Mouse (Mus musculus) erythroblast, embryonic 14.5 days (primary cell): ENCODE results near the gene Ewsr1. TPM values are rescaled to one million over a fixed set of nuclear protein-coding genes. Genes with fewer than 3 reads are reported as not detected.
A peak's percentile ranks its signal among the peaks of the same experiment; 100 is the strongest.

Source experiments
- H3K27me3 ChIP-seq: 2 replicates; pipeline ENCODE4 v1.6.1; 2012; ENCODE audit warnings: inconsistent platforms; ENCODE audit not compliant: control insufficient read depth
- H3K36me3 ChIP-seq: 2 replicates; pipeline ENCODE4 v1.6.1; 2012; ENCODE audit warnings: mild to moderate bottlenecking, inconsistent platforms; ENCODE audit not compliant: control insufficient read depth
- H3K4me1 ChIP-seq: 2 replicates; pipeline ENCODE4 v1.6.1; 2012; ENCODE audit warnings: inconsistent platforms; ENCODE audit not compliant: control insufficient read depth
- H3K4me3 ChIP-seq: replicated peaks from 2 replicates; pipeline ENCODE3; 2012; ENCODE audit warnings: moderate library complexity, mild to moderate bottlenecking, inconsistent platforms
- H3K9me3 ChIP-seq: 2 replicates; pipeline ENCODE4 v1.6.1; 2012; ENCODE audit warnings: low read length, inconsistent platforms, mixed read lengths; ENCODE audit not compliant: control insufficient read depth
- GATA1 ChIP-seq: IDR thresholded peaks from 2 replicates; pipeline ENCODE4 v1.6.1; 2012; ENCODE audit warnings: low read length, inconsistent platforms, mixed read lengths
- TAL1 ChIP-seq: IDR thresholded peaks from 3 replicates; pipeline ENCODE4 v1.6.1; 2012; ENCODE audit warnings: low read length, inconsistent platforms, mixed read lengths
- polyA plus RNA-seq: library from polyadenylated mRNA; stranded (reverse); fragments of >175 nt; gene quantifications from 2 replicates; pipeline ENCODE4 v1.2.3, GENCODE M21; 2012

The Ewsr1 gene
- polyA plus RNA-seq, 1 experiment: 171 TPM

DNA sequence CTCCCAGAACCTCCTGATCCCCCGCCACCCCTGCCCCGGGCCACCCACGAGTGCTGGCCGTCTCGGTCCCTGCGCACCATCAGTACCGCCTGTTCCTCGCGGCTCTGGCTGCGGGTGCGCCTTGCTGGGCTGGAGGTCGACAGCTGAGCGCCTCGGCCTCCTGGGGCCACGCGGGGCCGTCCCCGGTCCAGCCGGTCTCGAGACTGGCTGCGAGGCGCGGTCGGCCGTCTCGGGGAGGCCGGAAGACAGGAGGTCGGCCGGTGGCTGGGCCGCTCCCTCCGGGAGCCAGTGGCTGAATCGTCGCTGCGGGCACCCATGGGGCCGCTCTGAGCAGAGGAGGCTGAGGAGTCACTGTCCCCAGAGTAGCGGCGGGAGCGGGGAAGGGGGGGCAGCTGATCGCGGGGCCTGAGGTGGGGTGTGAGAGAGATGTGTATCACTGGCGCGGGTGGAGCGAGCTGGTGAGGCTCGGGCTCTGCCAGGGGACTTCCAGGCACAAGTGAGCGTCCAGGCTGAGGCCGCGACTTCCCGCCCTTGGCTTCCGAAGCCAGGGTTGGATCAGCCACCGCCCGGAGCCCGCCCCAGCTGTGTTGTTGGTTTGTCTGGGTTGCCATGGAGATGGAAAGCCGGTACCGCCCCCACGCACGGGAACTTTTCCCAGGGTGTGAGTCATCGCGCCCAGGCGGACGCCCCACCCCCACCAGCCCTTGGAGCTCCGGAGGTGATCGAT, 37.5 kb downstream of the Ewsr1 start:
- peak overlapping the region; percentile 33 for H3K4me3 ChIP-seq
- H3K36me3 ChIP-seq: peaks cover 7% of the 10 kb centered on the region
- peaks cover 84% of the 10 kb centered on the region for H3K27me3 ChIP-seq
- H3K9me3 ChIP-seq: peaks cover 25% of the 10 kb centered on the region
- TF ChIP-seq GATA1: no peak
- no peak for TF ChIP-seq TAL1
- peaks cover 57% of the 10 kb centered on the region for H3K4me1 ChIP-seq

DNA sequence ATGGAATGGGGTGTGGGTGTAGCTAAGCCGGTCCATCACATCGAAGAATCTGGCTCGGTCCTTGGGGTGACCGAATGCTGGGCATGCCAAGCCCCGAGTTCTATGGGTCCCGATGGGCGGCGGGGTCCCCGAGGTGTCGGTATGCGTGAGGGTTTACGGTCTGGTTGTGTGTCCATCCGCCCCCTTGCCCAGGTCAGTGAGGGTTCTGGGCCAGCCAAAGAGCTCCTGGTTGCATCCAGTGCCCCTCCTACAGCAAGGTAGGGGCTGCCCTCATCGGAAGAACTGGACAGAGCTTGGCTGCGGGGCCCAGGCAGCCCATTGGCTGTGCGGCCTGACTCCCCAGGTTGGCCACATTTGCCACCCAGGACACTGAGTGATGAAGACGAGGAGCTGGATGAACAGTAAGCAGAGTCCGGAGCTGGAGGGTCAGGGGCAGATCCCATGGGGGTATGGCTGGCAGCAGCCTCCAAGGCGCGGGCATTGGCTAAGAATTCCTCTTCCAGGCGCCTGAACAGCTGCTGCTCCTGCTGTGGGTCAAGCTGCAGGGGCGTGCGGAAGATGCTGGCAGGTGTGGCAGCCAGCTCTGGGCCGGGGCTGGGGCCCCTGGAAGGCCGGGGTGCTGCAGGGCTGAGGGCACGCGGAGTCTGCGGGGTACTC, 38.2 kb downstream of the Ewsr1 start:
- peak overlapping the region; percentile 10 for H3K4me3 ChIP-seq
- H3K9me3 ChIP-seq: peaks cover 25% of the 10 kb centered on the region
- H3K27me3 ChIP-seq: peaks cover 91% of the 10 kb centered on the region
- peaks cover 57% of the 10 kb centered on the region for H3K4me1 ChIP-seq
- TF ChIP-seq TAL1: no peak
- peaks cover 7% of the 10 kb centered on the region for H3K36me3 ChIP-seq

DNA sequence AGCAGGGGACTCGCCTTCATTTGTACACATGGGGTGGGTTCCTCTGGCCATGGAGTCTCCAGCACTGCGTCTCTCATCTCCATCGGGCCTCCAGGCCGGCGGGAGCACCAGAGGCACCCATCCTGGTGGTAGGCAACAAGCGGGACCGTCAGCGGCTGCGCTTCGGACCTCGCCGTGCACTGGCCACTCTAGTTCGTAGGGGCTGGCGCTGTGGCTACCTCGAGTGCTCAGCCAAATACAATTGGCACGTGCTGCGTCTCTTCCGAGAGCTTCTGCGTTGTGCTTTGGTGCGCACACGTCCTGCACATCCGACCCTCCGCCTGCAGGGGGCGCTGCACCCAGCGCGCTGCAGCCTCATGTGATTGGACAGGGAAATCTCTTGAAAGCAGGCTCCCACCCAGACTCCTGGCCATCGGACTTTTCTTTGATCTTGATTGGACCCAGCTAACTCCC, 39.3 kb downstream of the Ewsr1 start:
- H3K27me3 ChIP-seq: peaks cover 100% of the 10 kb centered on the region
- no peak overlapping the region for H3K4me3 ChIP-seq
- TF ChIP-seq GATA1: no peak
- TF ChIP-seq TAL1: no peak
- peaks cover 47% of the 10 kb centered on the region for H3K4me1 ChIP-seq
- H3K36me3 ChIP-seq: peaks cover 7% of the 10 kb centered on the region
- peaks cover 25% of the 10 kb centered on the region for H3K9me3 ChIP-seq

DNA sequence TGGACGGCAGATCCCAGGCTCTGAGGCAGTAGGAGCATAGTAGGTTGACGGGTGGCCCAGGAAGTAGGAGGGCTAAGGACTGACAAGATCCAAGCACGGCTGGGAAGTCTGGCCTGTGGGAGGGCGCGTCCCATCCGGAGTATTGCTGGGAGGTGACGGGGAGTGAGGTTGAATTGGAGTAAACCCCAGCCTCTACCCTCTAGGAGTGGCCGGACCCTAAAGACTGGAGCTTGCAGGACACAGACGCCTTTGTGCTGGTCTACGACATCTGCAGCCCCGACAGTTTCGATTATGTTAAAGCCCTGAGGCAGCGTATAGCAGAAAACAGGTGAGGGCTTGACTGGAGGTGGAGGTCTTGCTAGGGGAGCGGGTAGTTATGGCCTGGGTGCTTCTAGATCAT, 39.8 kb downstream of the Ewsr1 start:
- H3K27me3 ChIP-seq: peaks cover 97% of the 10 kb centered on the region
- TF ChIP-seq TAL1 (no peak), GATA1 (no peak)
- no peak overlapping the region for H3K4me3 ChIP-seq
- H3K36me3 ChIP-seq: peaks cover 7% of the 10 kb centered on the region
- H3K9me3 ChIP-seq: peaks cover 25% of the 10 kb centered on the region
- H3K4me1 ChIP-seq: peaks cover 42% of the 10 kb centered on the region

DNA sequence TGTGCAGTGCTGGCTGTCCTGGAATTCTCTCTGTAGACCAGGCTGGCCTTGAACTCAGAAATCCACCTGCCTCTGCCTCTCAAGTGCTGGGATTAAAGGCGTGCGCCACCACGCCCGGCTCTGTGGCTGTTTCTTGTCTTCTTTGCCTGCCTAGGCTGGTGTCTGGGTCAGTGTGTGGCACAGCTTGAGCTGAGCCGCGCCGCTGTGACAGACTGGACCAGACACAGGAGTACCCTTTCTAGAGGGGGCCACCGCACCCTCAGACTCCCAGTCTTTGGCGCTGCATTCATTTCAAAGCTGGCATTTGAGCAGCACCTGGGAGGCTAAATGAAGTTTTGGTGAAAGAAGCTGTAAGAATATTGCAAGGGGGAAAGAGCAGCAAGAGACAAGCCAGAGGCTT, 40.3 kb downstream of the Ewsr1 start:
- no peak for TF ChIP-seq TAL1
- peaks cover 7% of the 10 kb centered on the region for H3K36me3 ChIP-seq
- H3K9me3 ChIP-seq: peaks cover 25% of the 10 kb centered on the region
- no peak overlapping the region for H3K4me3 ChIP-seq
- peaks cover 37% of the 10 kb centered on the region for H3K4me1 ChIP-seq
- H3K27me3 ChIP-seq: peaks cover 92% of the 10 kb centered on the region

DNA sequence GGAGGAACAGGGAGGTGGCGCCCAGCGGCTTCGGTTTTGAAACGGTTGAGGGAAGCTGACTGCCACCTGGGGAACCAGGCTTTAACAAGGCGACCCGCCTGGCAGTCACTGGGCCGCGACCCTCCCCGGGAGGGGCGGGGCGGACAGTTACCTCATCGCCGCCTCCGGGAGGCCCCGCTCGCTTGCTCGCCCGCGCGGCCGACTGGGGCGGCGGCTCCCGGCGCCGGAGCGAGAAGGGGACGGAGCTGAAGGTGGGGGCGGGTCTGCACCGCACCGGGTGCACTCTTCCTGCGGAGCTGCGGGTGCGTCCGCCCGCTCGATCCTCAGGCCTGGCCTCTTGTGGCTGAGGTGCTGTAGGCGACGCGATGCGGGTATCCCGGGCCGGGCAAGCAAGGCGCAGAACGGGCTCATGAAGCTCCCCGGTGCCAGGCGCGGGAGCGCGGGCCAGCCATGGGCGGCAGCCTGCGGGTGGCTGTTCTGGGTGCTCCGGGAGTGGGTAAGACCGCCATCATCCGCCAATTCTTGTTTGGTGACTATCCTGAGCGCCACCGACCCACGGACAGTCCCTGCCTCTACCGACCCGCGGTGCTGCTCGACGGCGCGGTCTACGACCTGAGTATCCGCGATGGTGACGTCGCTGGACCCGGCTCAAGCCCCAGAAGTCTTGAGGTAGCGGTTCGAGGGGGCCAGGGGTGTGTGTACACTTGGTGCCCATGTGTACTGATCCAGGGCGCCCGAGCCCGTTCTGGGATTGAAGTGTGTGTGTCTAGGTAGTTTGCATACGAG, 41.0 kb downstream of the Ewsr1 start, which contains the start of gene Rasl10a:
Gene Rasl10a, plus strand, starts transcription at position 273 of the 786 bp plus-strand sequence.
- peaks cover 5% of the 10 kb centered on the region for H3K36me3 ChIP-seq
- peaks cover 34% of the 10 kb centered on the region for H3K4me1 ChIP-seq
- TF ChIP-seq GATA1 (no peak), TAL1 (no peak)
- H3K9me3 ChIP-seq: peaks cover 25% of the 10 kb centered on the region
- H3K27me3 ChIP-seq: peaks cover 85% of the 10 kb centered on the region
- peak within 1 kb of the TSS; percentile 20 for H3K4me3 ChIP-seq

DNA sequence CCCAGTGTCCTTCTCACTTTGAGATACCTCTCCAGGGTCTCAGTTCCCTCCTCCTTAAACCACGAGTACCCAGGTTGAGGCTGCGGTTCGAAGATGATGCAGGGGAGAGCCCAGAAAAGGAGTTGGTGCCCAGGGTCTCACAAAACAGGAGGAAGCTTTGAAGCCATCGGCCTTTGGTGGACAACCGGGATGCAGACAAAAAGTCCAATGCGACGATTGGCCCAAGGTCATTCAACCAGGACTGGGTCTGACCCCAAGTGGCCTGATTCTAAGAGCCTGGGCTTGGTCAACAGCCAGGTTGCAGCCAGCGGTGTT, 41.6 kb downstream of the Ewsr1 start:
- peaks cover 79% of the 10 kb centered on the region for H3K27me3 ChIP-seq
- no peak overlapping the region for H3K4me3 ChIP-seq
- no peak for TF ChIP-seq TAL1
- H3K9me3 ChIP-seq: peaks cover 25% of the 10 kb centered on the region
- peaks cover 30% of the 10 kb centered on the region for H3K4me1 ChIP-seq
- peaks cover 5% of the 10 kb centered on the region for H3K36me3 ChIP-seq

DNA sequence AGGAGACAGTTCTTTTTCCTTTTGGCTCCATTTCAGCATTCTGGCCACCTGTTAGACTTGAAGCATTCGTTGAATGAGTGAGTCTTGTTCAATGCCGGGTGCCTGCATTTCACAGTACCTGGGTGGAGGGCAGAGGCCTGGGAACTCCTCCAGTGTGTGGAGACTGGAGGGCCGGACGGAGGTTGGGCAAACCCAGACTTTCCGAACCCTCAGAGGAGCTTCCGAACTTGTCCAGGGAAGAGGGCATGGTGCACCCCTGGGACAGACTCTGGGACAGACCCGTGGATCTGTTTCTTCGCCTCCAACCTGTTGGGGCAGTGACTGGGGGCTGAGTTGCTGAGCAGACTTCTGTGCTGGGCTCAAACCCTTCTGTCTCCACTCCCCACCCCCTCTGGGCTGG, 42.0 kb downstream of the Ewsr1 start:
- peaks cover 5% of the 10 kb centered on the region for H3K36me3 ChIP-seq
- TF ChIP-seq TAL1 (no peak), GATA1 (no peak)
- no peak overlapping the region for H3K4me3 ChIP-seq
- H3K4me1 ChIP-seq: peaks cover 26% of the 10 kb centered on the region
- peaks cover 25% of the 10 kb centered on the region for H3K9me3 ChIP-seq
- peaks cover 75% of the 10 kb centered on the region for H3K27me3 ChIP-seq
